ENCODE assay signal across 8 mouse cellular contexts in genomic region chr7:67371351-67371890, GRCm38 (mm10). TPM values are rescaled to one million over a fixed set of nuclear protein-coding genes. Genes with fewer than 3 reads are reported as not detected.
A peak's percentile ranks its signal among the peaks of the same experiment; 100 is the strongest.
DNase-seq lines count a peak whose midpoint lies in the region; ATAC-seq and TF ChIP-seq lines count a peak whose summit lies in the region.

No protein-coding gene starts in this region.

- H3K9me3 ChIP-seq in heart, embryonic 14.5 days (ENCODE audit: control insufficient read depth, low read length), result no peaks in the 10 kb centered on the region
- no peaks in the 10 kb centered on the region for H3K9me3 ChIP-seq in G1E (replicated peaks)
- no peaks in the 10 kb centered on the region for H3K9me3 ChIP-seq in forebrain, embryonic 16.5 days (ENCODE audit: control insufficient read depth, low read length)
- H3K9me3 ChIP-seq in liver, postnatal 0 days (ENCODE audit: low read length), result no peaks in the 10 kb centered on the region

- no peak for TF ChIP-seq EP300 in liver, postnatal 0 days (IDR thresholded peaks at IDR 0.05; ENCODE audit: low read depth)

- no peak for TF ChIP-seq CTCF in G1E (IDR thresholded peaks at IDR 0.05; ENCODE audit: low read depth, low read length)
- no peak for TF ChIP-seq CTCF in liver, postnatal 0 days (IDR thresholded peaks at IDR 0.05; ENCODE audit: low read depth)

- H3K4me3 ChIP-seq in heart, embryonic 14.5 days (ENCODE audit: control insufficient read depth in 1 of 2, insufficient read depth in 1 of 2, low read depth in 1 of 2, low read length in 2 of 2), result peak overlapping the region; percentile 84 to 99
- peak overlapping the region; percentile 83 for H3K4me3 ChIP-seq in G1E (ENCODE audit: low read depth, low read length)
- H3K4me3 ChIP-seq in forebrain, embryonic 16.5 days (replicated peaks; ENCODE audit: low read length), result peak overlapping the region; percentile 71
- peak overlapping the region; percentile 93 for H3K4me3 ChIP-seq in liver, postnatal 0 days (ENCODE audit: low read depth, low read length)

- no peak for ATAC-seq in heart, embryonic 14.5 days (ENCODE audit: insufficient number of reproducible peaks, insufficient read depth, low FRiP score, low read depth)
- no peak for ATAC-seq in G1E (ENCODE audit: extremely low read depth, insufficient number of reproducible peaks, low FRiP score, poor library complexity, severe bottlenecking)
- no peak for ATAC-seq in forebrain, embryonic 16.5 days
- ATAC-seq in liver, postnatal 0 days, result no peak

- peak overlapping the region; percentile 81 for H3K4me2 ChIP-seq in heart, embryonic 14.5 days (ENCODE audit: low read length)
- H3K4me2 ChIP-seq in forebrain, embryonic 16.5 days (ENCODE audit: low read length), result peak overlapping the region; percentile 96
- H3K4me2 ChIP-seq in liver, postnatal 0 days (ENCODE audit: low read depth, low read length), result peak overlapping the region; percentile 91

- peak overlapping the region; percentile 91 to 100; a peak in 3 of 4 replicates for H3K27ac ChIP-seq in heart, embryonic 14.5 days (replicated peaks in 1 of 2; ENCODE audit: control insufficient read depth in 1 of 2, insufficient read depth in 1 of 2, low read depth in 2 of 2, low read length in 2 of 2)
- H3K27ac ChIP-seq in forebrain, embryonic 16.5 days (ENCODE audit: low read length), result no peak overlapping the region
- peak overlapping the region; percentile 97 for H3K27ac ChIP-seq in liver, postnatal 0 days (ENCODE audit: low read depth)

- peak overlapping the region; percentile 100 for H3K9ac ChIP-seq in heart, embryonic 14.5 days (ENCODE audit: low read length)
- H3K9ac ChIP-seq in forebrain, embryonic 16.5 days (replicated peaks; ENCODE audit: low read depth, low read length), result peak overlapping the region; percentile 99
- H3K9ac ChIP-seq in liver, postnatal 0 days (replicated peaks), result peak overlapping the region; percentile 99

- H3K4me1 ChIP-seq in heart, embryonic 14.5 days (ENCODE audit: control insufficient read depth in 2 of 2, insufficient read depth in 2 of 2, low read length in 2 of 2), result peaks cover 18 to 41% of the 10 kb centered on the region in 2 experiments
- H3K4me1 ChIP-seq in G1E (ENCODE audit: insufficient read depth, low read depth, low read length), result peaks cover 23% of the 10 kb centered on the region
- peaks cover 13% of the 10 kb centered on the region for H3K4me1 ChIP-seq in forebrain, embryonic 16.5 days (replicated peaks; ENCODE audit: control insufficient read depth, insufficient read depth, low read length)
- peaks cover 24% of the 10 kb centered on the region for H3K4me1 ChIP-seq in liver, postnatal 0 days (ENCODE audit: insufficient read depth)

- H3K27me3 ChIP-seq in heart, embryonic 14.5 days (ENCODE audit: control insufficient read depth, insufficient read depth, low read length), result no peaks in the 10 kb centered on the region
- H3K27me3 ChIP-seq in G1E (ENCODE audit: insufficient read depth, low read length), result peaks cover 20% of the 10 kb centered on the region
- no peaks in the 10 kb centered on the region; the same call in 1 of the 2 replicates for H3K27me3 ChIP-seq in forebrain, embryonic 16.5 days (replicated peaks; ENCODE audit: control insufficient read depth, insufficient read depth, low read length)
- no peaks in the 10 kb centered on the region for H3K27me3 ChIP-seq in liver, postnatal 0 days (ENCODE audit: insufficient read depth, low read length)

- no peaks in the 10 kb centered on the region for H3K36me3 ChIP-seq in heart, embryonic 14.5 days (ENCODE audit: control insufficient read depth, insufficient read depth, low read length)
- H3K36me3 ChIP-seq in G1E (replicated peaks), result no peaks in the 10 kb centered on the region
- H3K36me3 ChIP-seq in forebrain, embryonic 16.5 days (ENCODE audit: control insufficient read depth, insufficient read depth), result no peaks in the 10 kb centered on the region
- no peaks in the 10 kb centered on the region for H3K36me3 ChIP-seq in liver, postnatal 0 days (replicated peaks; ENCODE audit: insufficient read depth, low read length)

- WGBS in heart, embryonic 14.5 days, result 7% methylated on average over 10 of the region's 10 CpGs
- WGBS in forebrain, embryonic 16.5 days, result 9% methylated on average over 10 of the region's 10 CpGs
- WGBS in liver, postnatal 0 days (ENCODE audit: insufficient replicate concordance), result 10% methylated on average over 10 of the region's 10 CpGs

- intact Hi-C loops in heart, postnatal 36 days (cut with DNase I), result loop anchor here (5.0 kb wide), 1 partner anchor 129 kb away; no protein-coding TSS in a partner anchor

- DNase-seq in heart, postnatal 36 days, result no peak
- DNase-seq in G1E (ENCODE audit: low spot score), result no peak
- DNase-seq in liver, postnatal 0 days, result no peak
- DNase-seq in ovary, adult 18-20 months (ENCODE audit: low spot score), result no peak
- no peak for DNase-seq in right cerebral cortex, postnatal 14 days
- DNase-seq in thymus, postnatal 4 days, result no peak

RNA-seq across cellular contexts. Expression of gene Mef2a, which starts 1.2 kb away (rescaled TPM):
- polyA plus RNA-seq in heart, embryonic 14.5 days (2014; fragmentation: Nextera tagmentation; extraction: Ambion mirVana), result 144 and 149 TPM in 2 replicates
- total RNA-seq in heart, postnatal 36 days (2021), result 100 to 1,000 TPM; 126 to 142 TPM
- total RNA-seq in G1E (2014; fragmentation: Nextera tagmentation), result 53.3 and 64.8 TPM in 2 replicates
- total RNA-seq in G1E (2017), result 20.1 and 24.4 TPM in 2 replicates
- 3.6 and 3.8 TPM in 2 replicates for polyA plus RNA-seq in G1E (2012)
- polyA plus RNA-seq in forebrain, embryonic 16.5 days (2015; fragmentation: Nextera tagmentation; extraction: Ambion mirVana), result 43.8 and 45.0 TPM in 2 replicates
- 10.3 and 10.7 TPM in 2 replicates for polyA plus RNA-seq in liver, postnatal 0 days (2015; fragmentation: Nextera tagmentation; extraction: Ambion mirVana)
